Mouse (Mus musculus): ENCODE results near the gene Rnase12.

DNA sequence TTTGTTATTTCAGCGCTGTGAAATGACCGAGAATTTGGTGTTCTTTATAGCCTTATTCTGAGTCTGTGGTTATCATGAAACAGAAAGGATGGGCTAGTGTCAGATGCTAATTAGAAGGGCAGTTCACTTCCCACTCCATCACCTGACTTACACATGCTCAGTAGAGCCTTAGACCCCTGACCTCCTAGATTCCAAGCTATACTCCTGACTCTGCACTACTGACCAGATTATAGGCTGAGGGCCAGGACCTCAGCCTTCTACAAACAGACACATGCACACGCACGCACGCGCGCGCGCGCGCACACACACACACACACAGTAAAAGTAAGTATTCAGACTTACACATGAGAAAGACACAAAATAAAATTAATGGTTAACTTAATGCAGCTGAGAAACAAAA lies 41.5 kb upstream of the Rnase12 start:
- TF ChIP-seq FLI1 (IDR thresholded peaks at IDR 0.05; ENCODE audit: low read length) (no peak), GATA1 (IDR thresholded peaks at IDR 0.05; ENCODE audit: borderline replicate concordance, low read length) (no peak)
